Mouse (Mus musculus) monocyte, adult 2 months (primary cell): Measurements from ENCODE around the gene Tmem119.

Experiments
- DNase-seq, 2 experiments: peaks; one replicate each; pipeline ENCODE4 v3.0.0; 2022; ENCODE audit warnings: low spot score in 2 of 2, low read depth in 1 of 2

The Tmem119 gene

DNA sequence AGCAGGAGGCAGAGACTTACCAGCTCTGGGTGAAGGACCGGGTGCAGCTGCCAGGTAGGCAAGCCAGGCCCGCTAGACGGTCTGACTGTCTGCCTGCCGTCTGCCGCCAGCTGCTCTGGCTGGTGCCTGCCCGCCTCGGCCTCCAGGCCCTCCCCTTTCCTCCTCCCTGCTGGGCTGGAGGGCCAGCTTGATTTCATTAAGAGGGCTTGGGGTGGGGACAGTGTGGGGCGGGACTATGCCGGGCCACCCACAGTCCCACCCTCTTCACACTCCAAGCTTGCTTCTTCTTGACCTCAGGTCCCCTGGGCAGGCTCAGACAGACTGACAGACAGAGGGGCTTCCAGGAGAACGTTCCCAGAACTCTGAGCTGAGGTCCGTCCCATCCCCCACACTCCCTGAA, at the start of gene Tmem119:
Gene Tmem119 (minus strand): TSS at position 237 of the 400 bp plus-strand sequence.
- DNase-seq: no peak

DNA sequence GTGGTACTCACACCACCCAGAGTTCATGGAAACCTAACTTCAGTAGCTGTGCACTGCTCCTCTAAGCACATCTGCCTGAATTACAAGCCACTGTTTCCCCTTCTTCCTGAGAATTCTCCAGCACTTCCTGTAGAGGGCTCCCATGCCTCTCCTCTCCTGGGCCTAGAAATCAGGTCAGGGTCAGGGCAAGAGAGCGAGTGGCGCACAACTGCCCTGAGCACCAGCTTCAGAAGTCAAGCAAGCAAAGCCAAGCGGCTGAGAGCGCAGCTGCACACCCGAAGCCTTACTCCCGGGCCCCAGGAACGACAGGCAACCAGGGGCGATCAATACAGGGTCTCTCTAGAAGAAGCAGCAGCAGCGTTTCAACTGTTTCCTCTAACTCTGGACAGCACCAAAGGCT, 47.3 kb upstream of the Tmem119 start:
- no peak for DNase-seq

DNA sequence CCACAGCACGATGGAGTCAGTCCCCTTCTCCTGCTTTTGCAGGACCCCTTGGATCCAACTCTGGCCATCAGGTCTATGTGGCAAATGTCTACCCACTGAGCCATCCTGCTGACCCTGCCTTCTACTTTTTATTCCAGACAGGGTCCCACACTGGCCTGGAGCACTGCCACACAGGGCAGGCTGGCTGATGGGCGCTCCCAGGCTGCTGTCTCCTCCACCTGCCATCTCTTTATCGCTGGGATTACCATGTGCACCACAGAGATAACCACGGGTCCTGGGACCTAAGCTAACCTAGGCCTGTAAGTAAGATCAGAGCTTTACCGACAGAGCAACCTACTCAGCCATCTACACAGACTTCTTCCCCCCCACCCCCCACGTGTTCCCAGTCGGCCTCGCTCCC, 46.3 kb upstream of the Tmem119 start:
- DNase-seq: no peak

DNA sequence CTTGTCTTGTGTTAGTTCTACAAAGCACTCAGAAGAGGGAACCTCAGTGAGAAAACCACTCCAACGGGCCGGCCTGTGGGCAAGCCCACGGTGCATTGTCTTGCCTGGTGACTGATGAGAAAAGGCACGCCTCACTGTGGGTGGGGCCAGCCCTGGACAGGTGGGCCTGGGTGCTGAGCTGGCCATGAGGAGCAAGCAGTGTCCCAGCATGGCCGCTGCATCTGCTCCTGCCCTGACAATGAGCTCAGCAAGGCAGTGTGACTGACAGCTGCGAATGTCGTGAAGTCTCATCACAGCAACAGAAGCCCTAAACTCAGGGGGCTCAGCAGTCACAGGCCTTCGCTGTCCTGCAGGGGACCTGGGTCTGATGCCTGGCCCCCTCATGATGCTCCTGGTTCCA, 45.3 kb upstream of the Tmem119 start:
- DNase-seq: no peak

DNA sequence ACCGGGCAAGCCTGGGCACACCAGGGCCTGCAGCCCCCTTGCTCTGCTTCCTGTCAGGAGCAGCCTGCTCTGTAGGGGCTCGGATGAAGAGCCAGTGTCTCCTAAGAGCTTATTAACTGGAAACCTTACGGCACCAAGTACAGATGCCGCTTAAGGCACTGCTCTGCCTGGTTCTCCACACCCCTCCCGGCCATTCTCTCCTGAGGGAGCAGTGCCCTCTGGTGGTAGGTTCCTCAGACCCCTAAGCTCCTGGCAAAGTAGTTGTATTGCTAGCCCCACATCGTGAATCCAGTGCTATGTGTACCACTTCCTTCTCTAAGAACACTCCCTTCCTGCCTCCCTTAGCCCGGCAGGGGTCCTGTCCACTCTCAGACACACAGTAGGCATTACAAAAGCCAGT, 44.4 kb upstream of the Tmem119 start:
- DNase-seq: peak; percentile 41 to 80

DNA sequence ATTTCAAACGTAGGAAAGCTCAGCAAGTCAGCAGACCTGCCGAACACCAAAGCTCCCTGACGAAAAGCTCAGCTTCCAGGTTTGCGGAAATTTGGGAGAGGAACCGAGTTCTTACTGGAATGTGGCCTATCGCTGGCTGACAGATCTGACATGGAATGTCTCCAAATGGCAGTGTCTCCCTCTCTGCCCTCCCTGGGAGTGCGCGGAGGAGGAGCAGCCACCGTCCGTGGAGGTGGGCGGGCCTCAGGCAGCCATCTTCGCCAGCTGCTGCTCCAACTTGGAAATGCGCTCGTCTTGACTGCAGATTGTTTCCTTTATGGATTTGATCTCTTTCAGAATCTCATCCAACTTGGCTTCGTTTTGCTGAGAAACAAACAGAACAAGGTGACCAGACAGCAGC, 43.8 kb upstream of the Tmem119 start:
- no peak for DNase-seq

DNA sequence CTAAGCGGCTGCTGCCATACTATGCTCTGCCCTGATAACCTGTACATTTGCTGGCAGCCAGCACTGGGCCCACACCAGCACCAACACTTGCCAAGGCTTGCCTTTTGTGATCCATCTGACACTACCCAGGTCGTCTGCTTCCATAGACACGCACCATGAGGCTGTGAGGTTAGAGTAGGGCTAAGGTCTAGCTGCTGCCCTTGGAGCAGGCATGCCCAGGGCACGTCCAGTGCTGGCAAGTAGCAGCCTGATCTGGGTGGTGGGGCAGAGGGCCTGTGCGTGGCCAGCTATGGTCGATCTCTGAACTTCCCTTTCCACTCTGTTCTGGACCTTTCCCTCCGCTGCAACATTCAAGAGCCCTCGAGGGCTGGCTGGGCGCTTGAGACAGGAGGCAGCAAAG, 42.6 kb upstream of the Tmem119 start:
- no peak for DNase-seq

DNA sequence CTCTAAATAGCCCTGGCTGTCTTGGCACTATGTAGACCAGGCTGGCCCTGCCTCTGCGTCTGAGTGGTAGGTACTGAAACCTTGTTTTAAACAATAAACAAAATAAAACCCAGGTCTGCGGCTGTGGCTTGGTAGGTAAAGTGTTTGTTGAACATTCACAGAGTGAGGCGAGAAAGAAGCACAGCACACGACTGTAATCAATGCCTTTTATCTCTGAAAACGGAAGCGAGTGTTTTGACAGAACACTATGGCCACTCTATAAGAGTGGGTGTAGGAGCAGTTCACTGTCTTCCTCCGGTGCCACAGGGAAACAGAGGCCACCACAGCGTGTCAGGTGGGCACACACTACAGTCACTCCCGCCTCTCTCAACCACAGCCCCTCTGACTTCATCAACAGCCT, 41.9 kb upstream of the Tmem119 start:
- no peak for DNase-seq

DNA sequence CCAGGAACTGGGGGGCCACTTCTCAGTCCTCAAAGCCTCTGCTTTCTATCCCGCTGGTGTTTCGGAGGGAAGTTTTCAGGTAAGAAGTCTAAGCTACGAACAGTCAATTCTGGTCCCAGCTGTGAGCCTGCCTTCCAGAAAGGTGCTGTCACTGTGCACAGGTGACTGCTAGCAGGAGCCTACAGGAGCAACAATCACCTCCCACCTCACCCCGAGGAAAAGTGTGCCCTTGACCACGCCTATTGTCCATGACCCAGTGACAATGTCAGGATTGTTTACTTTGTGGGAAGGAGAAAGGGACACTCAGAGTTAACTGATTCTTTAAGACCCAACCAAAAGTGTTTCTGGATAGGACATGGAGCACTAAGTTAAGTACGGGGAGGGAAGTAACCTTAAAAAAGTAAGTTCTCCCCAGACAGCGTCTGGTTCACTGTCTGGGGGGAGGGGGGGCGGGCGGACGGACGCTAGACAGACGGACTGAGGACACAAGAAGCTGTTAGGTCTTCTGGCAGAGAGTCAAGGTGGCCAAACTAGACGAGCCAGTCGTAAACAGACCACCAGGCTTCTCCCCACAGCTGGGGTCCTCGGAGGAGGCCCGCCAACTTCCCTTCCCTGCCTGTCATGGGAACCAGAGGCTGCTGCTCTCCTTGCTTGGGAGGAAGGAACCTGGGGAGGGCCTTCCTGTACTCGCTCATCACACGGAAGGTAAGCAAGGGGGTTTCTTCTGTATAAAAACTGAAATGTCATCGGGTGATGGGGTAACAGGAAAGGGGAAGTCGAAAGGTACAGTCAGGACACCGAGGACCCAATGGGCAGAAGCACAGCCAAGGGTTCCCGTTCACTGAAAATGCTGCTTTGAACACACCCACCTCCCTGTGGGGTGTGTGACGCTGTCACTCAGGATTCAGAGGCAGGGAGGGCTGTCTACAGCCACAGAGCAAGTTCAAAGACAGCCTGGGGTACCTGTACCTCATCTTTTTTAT, 41.2 kb upstream of the Tmem119 start:
- DNase-seq: peak; percentile 68

DNA sequence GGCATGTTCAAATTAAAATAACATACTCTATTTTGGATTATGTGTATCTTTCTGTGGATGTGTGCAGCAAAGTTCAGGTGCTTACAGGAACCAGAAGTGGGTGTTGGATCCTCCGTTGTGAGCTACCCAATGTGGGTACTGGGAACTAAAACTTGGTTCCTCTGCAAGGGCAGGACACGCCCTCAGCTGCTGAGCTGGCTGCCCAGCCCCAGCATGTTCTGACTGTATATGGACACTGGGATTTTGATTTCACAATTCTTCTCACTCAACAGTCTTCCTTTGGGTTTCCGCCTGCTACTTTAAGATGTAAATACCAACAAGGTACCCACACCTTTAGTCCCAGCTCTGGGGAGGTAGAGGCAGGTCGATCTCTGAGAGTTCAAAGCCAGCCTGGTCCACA, 40.1 kb upstream of the Tmem119 start:
- DNase-seq: no peak

DNA sequence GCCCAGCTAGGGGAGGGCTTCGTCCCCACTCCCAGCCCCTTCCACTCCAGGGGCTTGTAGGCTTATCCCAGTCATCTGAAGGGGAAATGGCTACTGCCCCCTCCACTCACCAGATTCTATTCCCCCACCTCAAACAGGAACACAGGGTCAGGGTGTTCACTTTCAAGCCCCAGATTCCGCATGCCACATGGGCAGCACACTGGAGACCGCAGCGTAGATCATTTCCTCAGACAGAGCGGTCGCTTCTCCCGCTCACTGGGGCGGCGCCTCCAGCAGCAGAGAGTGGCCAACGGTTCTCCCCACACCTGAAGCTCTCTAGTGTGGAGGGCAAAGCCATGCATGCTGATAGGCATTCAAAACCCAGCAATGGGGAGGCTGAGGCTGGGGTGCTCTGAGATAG, 36.6 kb upstream of the Tmem119 start:
- DNase-seq: peak in 1 of 2 experiments; percentile 43

DNA sequence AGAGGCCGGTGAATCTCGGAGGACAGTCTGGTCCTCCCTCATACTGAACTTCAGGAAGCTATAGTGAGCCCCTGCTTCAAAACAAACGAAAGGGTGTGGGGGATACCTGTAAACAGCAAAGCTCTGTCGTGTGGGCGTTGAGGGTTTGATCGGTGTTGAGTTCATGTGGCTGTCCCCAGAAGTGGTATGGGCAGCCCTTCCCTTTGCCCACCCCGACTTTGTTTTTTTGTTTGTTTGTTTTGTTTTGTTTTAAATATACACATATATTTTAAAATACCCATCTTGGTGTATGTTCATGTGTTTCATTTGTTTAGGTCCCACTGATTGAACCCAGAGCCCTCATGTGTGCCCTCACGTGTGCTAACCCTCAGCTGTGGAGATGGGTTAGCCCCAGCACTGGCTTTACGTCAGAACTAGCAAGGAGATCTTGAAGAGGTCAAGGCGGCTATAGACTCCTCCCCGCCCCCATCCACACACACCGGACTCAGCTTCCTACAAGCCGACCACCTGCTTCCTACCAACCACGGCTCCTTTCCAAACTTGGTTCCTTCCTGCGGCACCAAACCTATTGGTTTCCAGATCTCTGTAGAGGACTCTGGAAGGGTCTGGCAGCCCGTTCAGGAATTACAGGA, 33.1 kb upstream of the Tmem119 start:
- no peak for DNase-seq

DNA sequence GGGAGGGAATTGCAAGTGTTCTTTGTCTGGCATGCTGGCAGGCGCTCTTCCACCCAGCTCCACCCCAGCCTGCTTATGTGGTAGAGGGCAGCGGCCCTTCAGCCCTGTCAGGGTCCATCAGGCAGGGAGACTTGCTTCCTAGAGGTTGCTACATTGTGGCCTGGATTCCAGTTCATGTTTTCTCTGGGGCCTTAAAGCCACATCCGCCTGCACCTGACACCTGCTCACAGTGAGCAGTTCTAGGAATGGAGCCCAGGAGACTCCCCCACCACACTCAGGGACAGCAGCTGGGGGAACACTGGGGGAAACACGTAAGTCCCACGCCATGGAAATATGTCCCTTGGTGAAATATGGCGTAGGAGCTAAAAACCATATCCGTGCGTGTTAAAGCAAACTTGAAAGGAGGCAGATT, 32.2 kb upstream of the Tmem119 start, which contains the start of gene Selplg:
Gene Selplg (minus strand): TSS at position 155 of the 412 bp plus-strand sequence.
- no peak for DNase-seq

DNA sequence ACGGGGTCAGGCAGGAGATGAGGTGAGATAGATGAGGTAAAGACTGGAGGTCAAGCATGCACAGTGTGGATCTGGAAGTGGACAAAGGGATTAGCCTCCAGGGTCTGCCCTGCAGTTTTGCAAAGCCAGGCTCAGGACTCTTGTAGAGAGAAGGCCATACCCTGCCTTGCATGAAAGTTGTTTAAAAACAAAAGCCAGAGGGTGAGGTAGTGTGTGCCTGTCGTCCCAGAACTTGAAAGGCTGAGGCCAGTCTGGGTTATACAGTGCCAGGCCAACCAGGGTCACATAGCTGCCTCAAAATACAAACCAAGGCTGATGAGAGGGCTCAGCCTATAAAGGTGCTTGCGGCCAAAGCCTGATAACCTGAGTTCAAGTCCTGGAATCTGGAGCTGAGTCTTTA, 31.4 kb upstream of the Tmem119 start:
- DNase-seq: no peak

DNA sequence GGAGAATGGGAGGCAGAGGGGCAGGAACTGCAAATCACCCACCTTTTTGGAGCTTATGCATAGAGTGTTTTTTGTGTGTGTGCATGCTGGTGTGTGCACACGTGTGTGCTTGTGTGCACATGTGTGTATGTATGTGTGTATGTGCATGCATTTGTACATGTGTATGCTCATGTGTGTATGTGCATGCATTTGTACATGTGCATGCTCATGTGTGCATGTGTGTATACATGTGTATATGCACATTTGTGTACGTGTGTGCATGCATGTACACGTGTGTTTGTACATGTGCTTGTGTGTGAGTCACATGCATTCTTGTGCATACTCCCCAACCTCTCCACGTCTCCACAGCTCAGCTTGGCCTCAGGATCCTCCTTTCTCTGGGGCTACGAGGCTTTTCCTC, 30.5 kb upstream of the Tmem119 start:
- no peak for DNase-seq

DNA sequence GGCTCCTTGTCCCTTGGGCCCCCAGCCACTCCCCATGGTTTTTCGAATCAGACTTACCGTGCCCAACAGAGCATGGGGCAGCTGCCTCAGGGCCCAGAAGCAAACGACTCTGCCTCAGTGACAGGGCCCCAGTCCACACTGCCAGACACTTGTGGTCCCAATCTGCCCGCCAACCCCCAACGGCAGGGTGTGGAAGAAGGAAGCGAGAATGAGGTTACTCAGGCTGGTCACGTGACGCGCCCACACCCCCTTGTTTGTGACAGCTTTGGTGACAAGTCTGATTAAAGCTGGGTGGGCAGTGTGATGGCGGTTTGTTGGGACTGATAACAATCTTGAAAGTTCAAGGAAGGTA, 30.0 kb upstream of the Tmem119 start:
- peak; percentile 66 to 80 for DNase-seq

DNA sequence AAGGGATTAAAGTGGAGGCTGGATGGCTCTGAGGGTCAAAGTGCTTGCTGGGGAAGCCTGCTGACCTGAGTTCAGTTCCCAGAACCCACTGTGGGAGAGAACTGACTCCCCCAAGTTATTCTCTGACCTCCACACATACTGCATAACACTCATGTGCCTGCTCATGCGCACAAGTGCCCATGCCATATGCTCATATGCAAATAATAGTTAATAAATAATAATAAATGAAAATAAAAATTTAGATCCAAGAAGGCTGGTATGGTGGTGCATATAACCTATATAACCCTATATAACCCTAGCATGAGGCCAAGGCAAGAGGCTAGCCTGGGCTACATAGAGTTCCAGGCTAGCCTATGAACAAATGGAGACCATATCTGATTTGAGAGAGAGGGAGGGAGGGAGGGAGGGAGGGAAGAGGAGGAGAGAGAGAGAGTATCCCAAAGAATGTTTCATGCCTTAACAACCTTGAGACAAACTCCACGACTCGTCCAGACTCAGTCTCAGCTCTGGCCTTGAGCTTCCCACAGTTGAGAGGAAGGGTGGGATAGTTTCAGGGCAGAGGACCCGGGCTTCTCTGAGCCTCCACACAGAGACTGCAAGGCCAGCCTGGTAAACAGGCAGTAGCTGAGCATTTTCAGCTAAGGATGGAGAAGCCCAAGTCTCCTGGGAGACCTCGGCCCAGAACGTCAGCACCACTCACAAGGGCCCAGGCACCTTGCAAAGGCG, 29.4 kb upstream of the Tmem119 start:
- no peak for DNase-seq

DNA sequence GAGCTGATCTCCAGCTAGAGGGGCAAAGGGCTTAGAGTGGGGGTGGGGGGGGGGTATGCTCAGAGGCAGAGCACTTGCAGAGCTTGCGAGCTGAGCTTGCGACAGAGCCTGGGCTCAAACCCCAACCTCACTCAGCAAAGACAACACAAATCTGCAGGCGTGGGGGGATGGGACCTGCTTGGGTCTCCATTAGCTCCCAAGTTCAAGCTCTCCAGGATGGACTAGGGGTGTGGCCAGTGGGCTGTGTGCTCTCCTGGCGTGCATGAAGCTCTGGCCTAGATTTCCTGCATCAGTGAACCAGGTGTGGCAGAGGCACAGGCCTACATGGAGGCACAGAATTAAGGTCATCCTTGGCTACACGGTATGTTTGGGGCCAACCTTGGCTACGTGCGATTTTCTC, 28.2 kb upstream of the Tmem119 start:
- DNase-seq: no peak

DNA sequence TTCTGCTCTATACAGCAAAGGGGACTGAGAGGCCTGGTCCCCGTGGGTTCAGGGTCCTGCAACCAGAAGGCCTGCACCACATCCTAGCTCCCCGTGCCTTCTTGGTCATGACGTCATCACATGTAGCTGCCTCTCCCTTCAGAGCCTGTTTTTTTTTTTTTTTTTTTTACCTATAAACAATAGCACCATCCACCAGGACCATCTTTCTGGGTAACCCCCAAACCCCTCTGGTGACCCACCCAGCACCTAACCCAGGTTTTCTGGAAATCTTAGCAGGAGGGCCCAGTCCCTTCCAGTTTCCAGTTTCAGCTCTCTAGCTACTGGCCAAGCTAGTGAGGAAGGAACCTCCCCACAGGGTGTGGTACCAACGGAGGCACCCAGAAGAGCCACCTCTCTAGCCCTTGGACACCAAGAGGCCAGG, 27.7 kb upstream of the Tmem119 start:
- no peak for DNase-seq

DNA sequence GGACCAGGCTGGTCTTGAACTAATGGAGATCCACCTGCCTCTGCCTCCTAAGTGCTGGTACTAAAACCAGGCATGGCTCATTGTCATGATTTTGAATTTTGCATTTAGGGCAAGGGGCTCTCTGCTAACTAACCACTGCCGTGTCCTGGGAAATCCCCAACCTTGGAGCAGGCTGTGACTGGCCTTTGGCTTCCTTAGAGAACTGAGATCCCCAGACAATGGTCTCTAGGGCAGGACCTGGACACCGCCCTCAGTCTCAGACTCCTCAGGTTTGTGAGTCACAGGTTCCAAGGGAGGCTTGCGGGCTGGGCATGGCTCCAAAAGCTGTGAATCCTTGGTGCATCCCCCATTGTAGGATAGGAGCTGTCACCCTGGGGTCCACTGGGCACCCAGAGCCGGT, 26.3 kb upstream of the Tmem119 start:
- DNase-seq: no peak

DNA sequence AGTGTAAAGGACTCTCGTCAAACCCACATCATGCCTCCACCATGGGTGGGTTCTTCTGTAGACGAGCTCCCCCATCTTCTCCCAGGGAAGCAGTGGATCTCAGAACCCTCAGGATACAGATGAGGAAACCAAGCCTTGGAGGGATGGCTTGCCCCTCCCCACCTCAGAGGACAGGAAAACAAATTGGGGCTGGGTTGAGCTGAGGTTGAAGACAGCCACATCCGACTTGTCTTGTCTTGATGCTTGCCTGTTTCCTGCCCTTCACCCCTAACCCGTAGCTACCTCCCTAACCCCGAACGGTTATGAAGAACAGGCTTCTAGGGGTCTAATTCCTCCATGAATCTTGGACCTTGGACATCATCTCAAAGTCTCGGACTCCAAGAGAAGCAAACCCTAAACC, 25.2 kb upstream of the Tmem119 start:
- DNase-seq: no peak

DNA sequence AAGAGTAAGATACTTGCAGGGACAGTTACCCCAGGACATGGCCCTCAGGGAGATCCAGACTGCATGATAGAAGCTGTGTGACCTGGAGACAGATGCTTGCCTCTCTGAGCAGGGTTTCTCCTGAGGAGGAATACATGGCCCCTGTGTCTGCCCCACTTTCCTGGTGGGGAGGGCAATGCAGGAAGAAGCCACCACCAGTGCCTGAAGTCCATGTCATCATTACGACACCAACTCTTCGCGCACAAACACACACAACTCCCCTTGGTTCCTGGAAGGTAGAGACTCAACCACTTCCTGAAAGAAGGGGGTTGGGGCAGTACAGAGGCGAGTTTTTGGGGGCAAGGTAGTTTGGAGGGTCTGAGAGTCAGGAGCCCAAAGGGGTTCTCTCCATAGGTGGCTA, 23.9 kb upstream of the Tmem119 start:
- no peak for DNase-seq
